Mouse (Mus musculus) heart, embryonic 11.5 days (tissue): ENCODE data around the gene Angptl1. TPM values are rescaled to one million over a fixed set of nuclear protein-coding genes. Genes with fewer than 3 reads are reported as not detected.

Source experiments
- ATAC-seq: fragments of 200-750 bp; cut with Nextera tagmentation; replicated peaks from 2 replicates; pipeline ENCODE4 v1.8.0; 2017; ENCODE audit warnings: moderate library complexity; ENCODE audit not compliant: insufficient number of reproducible peaks, low FRiP score, low TSS enrichment
- H3K27ac ChIP-seq: fragments of 300-500 bp; sonication (generic); 2 replicates; pipeline ENCODE4 v1.5.1; 2014; ENCODE audit warnings: mild to moderate bottlenecking, low read depth, low read length
- H3K27me3 ChIP-seq: fragments of 300-500 bp; sonication (generic); 2 replicates; pipeline ENCODE4 v1.6.1; 2014; ENCODE audit warnings: mild to moderate bottlenecking, low read length, mixed read lengths; ENCODE audit not compliant: control insufficient read depth, insufficient read depth
- H3K36me3 ChIP-seq: fragments of 300-500 bp; sonication (generic); 2 replicates; pipeline ENCODE4 v1.6.1; 2014; ENCODE audit warnings: mild to moderate bottlenecking, low read length, moderate library complexity, mixed read lengths; ENCODE audit not compliant: control insufficient read depth, insufficient read depth
- H3K4me1 ChIP-seq: fragments of 300-500 bp; sonication (generic); 2 replicates; pipeline ENCODE4 v1.6.1; 2014; ENCODE audit warnings: low read length; ENCODE audit not compliant: control insufficient read depth, insufficient read depth
- H3K4me2 ChIP-seq: fragments of 300-500 bp; sonication (generic); 2 replicates; pipeline ENCODE4 v1.6.1; 2014; ENCODE audit warnings: mild to moderate bottlenecking, moderate library complexity
- H3K4me3 ChIP-seq: fragments of 300-500 bp; sonication (generic); 2 replicates; pipeline ENCODE4 v1.5.1; 2014; ENCODE audit warnings: low read depth, low read length
- H3K9ac ChIP-seq: fragments of 300-500 bp; sonication (generic); 2 replicates; pipeline ENCODE4 v1.6.1; 2014; ENCODE audit warnings: mild to moderate bottlenecking, low read depth, low read length, moderate library complexity
- H3K9me3 ChIP-seq: fragments of 300-500 bp; sonication (generic); replicated peaks from 2 replicates; pipeline ENCODE4 v1.6.1; 2016; ENCODE audit warnings: low read length; ENCODE audit not compliant: control insufficient read depth
- WGBS: fragments of 180-500 bp; shearing (Covaris S2); extraction: QIAGEN DNeasy Blood & Tissue Kit; methylation state at CpG from one replicate; pipeline ENCODE4 v1.1.7; 2014; ENCODE audit not compliant: insufficient replicate concordance; 5-methylcytosine and 5-hydroxymethylcytosine counted together
- polyA plus RNA-seq: library from polyadenylated mRNA; unstranded; fragments of >200 nt; fragmentation: Nextera tagmentation; extraction: Ambion mirVana; gene quantifications from 2 replicates; pipeline ENCODE4 v1.2.1, GENCODE M21; 2014

Gene Angptl1
- polyA plus RNA-seq: 2.6 and 3.0 TPM in 2 replicates

DNA sequence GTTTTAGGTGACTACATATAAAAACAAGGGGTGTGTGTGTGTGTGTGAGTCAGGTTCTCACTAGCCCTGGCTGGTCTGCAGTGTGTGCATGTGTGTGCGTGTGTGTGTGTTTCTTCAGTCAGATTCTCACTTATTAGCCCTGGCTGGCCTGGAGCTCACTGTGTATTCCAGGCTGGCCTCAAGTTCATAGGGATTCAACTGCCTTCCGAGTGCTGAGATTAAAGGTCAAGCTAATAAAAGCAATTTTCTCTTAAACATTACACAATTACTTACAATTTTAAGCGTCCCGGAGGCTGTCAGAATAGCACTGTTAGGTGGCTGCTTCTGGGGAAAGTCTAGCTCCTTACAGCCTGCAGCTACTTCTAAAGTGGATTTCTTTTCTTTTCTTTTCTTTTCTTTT lies at the start of gene Angptl1:
Gene Angptl1, plus strand, starts transcription at position 386 of the 400 bp plus-strand sequence.
- H3K27me3 ChIP-seq: no peaks in the 10 kb centered on the region
- H3K9me3 ChIP-seq: no peaks in the 10 kb centered on the region
- 60% methylated on average over 4 of the region's 4 CpGs for WGBS
- peak within 1 kb of the TSS; percentile 44 for H3K4me2 ChIP-seq
- H3K9ac ChIP-seq: no peak within 1 kb of the TSS
- H3K27ac ChIP-seq: peak within 1 kb of the TSS; percentile 30; the same call in 1 of the 2 replicates
- no peak within 1 kb of the TSS for H3K4me3 ChIP-seq
- no peak for ATAC-seq
- peaks cover 12% of the 10 kb centered on the region; the same call in 1 of the 2 replicates for H3K4me1 ChIP-seq
- H3K36me3 ChIP-seq: no peaks in the 10 kb centered on the region

DNA sequence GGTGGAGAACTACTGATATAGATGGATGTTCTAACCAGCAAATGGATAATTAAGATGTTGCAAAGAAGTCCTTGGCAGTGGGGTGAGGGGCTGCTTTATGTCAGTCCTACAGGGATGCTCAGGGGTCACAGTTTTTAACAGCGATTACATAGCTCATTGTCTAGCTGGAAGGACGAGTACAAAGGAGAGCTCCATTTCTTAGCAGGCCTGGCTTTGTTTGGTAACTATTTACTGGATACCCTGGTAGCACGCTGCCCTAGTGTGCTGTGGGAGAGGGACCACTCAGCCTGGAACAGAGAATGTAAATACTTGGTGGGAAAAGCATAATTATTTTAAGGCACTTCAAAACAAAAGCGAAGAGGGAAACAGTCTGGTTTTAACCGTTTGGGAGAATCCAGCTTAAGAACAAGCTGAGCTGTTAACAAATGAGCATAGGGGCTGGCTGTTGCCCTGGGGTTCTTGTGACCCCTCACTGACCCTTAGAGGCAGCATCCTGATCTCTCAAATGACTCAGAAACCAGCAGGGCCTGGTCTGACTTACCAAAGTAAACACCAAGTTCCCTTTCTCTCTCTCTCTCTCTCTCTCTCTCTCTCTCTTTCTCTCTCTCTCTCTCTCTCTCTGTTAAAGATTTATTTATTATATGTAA lies 48.4 kb upstream of the Angptl1 start:
- H3K27me3 ChIP-seq: no peaks in the 10 kb centered on the region
- 45% methylated on average over 5 of the region's 5 CpGs for WGBS
- H3K9me3 ChIP-seq: no peaks in the 10 kb centered on the region
- H3K4me3 ChIP-seq: no peak overlapping the region
- H3K27ac ChIP-seq: no peak overlapping the region
- no peak overlapping the region for H3K4me2 ChIP-seq
- H3K9ac ChIP-seq: no peak overlapping the region
- no peak for ATAC-seq
- H3K4me1 ChIP-seq: peaks cover 5% of the 10 kb centered on the region
- no peaks in the 10 kb centered on the region for H3K36me3 ChIP-seq

DNA sequence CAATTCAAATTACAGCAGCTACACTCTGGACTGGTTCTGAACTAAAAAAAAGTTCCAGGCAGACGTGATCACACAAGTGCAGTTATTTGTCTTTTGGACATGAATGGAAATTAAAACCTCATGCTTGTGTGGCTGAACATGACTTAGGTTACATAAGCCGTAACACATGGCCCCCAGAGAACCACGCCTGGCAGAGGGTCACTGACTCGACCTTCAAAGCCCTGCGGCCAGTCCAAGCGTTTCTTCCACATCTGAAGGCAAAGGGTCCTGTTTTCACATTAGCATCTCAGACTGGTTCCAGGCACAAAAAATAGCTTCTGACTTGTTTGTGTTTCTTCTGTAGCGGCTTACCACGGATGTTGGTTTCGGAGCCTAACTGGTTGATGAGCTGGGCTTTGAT lies 42.1 kb upstream of the Angptl1 start:
- H3K4me2 ChIP-seq: no peak overlapping the region
- 65% methylated on average over 9 of the region's 9 CpGs for WGBS
- H3K36me3 ChIP-seq: no peaks in the 10 kb centered on the region
- H3K27me3 ChIP-seq: no peaks in the 10 kb centered on the region
- no peak overlapping the region for H3K27ac ChIP-seq
- H3K9ac ChIP-seq: no peak overlapping the region
- no peaks in the 10 kb centered on the region; the same call in 1 of the 2 replicates for H3K4me1 ChIP-seq
- ATAC-seq: no peak
- no peaks in the 10 kb centered on the region for H3K9me3 ChIP-seq
- no peak overlapping the region for H3K4me3 ChIP-seq

DNA sequence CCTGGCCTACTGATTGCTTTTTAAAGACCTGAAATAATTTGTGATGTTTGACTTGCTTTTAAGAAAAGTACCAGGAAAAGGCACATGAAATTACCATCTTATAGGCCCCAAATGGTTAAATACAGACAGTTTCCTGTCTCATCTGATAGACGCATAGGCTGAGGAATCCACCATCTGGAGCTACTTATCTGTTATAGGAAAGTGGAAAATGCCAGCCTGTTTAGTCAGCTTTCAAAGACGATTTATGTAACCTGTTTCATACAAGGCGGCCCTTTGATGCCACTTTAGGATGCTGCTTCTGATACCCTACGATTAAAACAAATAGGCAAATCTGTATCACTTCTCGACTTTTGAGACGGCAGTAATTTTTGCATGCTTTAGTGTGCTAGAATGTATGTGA lies 37.1 kb upstream of the Angptl1 start:
- WGBS: 61% methylated on average over 6 of the region's 6 CpGs
- no peaks in the 10 kb centered on the region; the same call in 1 of the 2 replicates for H3K4me1 ChIP-seq
- no peak overlapping the region for H3K27ac ChIP-seq
- no peak overlapping the region for H3K4me2 ChIP-seq
- no peaks in the 10 kb centered on the region for H3K9me3 ChIP-seq
- no peak overlapping the region for H3K4me3 ChIP-seq
- no peak overlapping the region for H3K9ac ChIP-seq
- ATAC-seq: no peak
- H3K27me3 ChIP-seq: no peaks in the 10 kb centered on the region
- H3K36me3 ChIP-seq: no peaks in the 10 kb centered on the region

DNA sequence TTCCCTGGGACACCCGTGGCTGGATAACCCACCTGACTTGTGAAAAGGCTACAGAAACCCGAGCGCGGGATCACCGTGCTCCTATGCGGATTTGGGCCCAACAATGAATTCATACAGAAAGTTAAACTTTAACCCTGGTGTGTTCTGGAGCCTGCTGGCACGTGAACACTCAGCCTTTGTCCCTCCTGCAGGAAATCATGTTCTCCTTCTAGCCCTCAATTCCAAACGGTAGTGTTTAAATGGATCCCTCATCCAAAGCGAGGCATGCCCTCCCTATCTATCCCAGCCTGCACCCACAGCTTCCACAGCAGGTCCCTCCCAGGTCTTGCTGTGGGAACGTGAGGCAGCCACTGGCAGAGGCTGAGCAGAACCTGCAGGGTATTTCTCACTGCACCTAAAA lies 30.0 kb upstream of the Angptl1 start:
- H3K9me3 ChIP-seq: no peaks in the 10 kb centered on the region
- WGBS: 79% methylated on average over 10 of the region's 10 CpGs
- no peaks in the 10 kb centered on the region for H3K36me3 ChIP-seq
- H3K9ac ChIP-seq: no peak overlapping the region
- no peak overlapping the region for H3K4me3 ChIP-seq
- H3K27ac ChIP-seq: no peak overlapping the region
- no peak for ATAC-seq
- peaks cover 4% of the 10 kb centered on the region for H3K4me1 ChIP-seq
- H3K27me3 ChIP-seq: no peaks in the 10 kb centered on the region
- H3K4me2 ChIP-seq: no peak overlapping the region

DNA sequence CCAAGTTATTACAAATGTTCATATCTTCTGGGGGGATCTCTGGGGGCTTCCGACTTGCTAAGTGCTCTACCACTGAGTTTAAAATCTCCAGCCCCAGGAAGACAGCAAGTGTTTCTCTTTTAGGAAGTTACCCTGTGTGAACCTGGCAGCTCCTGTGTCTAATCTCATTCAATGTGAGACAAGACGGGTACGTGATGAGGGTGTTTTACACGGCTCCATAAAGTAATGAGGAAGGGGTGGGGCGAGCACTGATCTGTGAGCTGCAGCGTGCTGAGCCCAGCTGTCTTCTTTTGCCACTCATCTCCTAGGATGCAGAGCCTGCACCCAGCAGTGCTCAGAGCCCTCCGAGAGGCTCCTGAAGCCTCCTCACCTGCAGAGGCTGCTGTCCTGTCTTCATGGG lies 26.4 kb upstream of the Angptl1 start:
- 61% methylated on average over 7 of the region's 7 CpGs for whole genome bisulfite sequencing
- Histone ChIP-seq H3K9ac (no peak overlapping the region), H3K27ac (no peak overlapping the region), H3K4me3 (no peak overlapping the region), H3K9me3 (no peaks in the 10 kb centered on the region), H3K27me3 (no peaks in the 10 kb centered on the region), H3K4me1 (peaks cover 9% of the 10 kb centered on the region), H3K36me3 (no peaks in the 10 kb centered on the region), H3K4me2 (no peak overlapping the region)
- ATAC-seq: no peak

DNA sequence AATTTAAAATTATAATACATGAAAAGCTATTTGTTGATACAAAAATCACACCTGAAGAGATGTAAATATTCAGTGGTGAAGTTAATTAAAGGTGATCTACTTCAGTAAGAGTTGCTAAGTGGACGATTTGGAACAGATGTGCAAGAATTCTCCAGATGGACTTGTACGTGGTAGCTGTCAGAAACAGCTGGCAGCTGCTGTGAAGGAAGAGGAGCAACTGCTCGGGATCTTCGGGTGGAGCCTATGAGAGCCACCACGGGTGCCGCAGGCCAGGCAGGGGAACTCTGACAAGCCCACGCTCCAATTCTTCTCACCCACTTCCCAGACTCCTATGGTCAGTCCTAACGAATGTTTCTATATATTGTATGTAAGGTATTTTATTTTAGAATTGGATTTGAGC lies 25.6 kb upstream of the Angptl1 start:
- Histone ChIP-seq H3K27ac (no peak overlapping the region), H3K36me3 (peaks cover 5% of the 10 kb centered on the region), H3K4me3 (no peak overlapping the region), H3K9ac (no peak overlapping the region), H3K27me3 (no peaks in the 10 kb centered on the region), H3K9me3 (no peaks in the 10 kb centered on the region), H3K4me2 (no peak overlapping the region), H3K4me1 (peaks cover 9% of the 10 kb centered on the region)
- 55% methylated on average over 8 of the region's 8 CpGs for WGBS
- no peak for ATAC-seq

DNA sequence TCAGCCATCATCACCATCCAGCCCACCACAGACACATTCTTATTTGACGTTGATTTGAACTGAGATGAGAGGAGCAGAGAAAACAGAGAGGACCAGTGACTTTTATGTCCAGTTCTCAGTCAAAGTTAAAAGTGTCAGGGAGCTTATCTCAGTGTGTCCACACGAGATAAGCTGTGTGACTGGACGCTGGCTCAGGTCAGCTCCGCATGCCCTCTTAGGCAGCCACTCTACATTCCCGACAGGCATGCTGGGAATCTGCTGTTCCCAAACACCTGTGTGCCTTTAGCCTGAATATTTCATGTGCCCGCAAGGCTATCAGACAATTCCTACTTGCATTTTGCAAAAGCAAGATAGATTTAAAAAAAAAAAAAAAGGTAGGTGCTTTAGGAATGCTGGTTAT lies 24.9 kb upstream of the Angptl1 start:
- Histone ChIP-seq H3K4me2 (peak overlapping the region; percentile 41; the same call in 1 of the 2 replicates), H3K27me3 (no peaks in the 10 kb centered on the region), H3K9me3 (no peaks in the 10 kb centered on the region), H3K27ac (no peak overlapping the region), H3K36me3 (peaks cover 8% of the 10 kb centered on the region), H3K9ac (0 out of 2 replicates have a peak overlapping the region, but pooled peaks have one; percentile 3), H3K4me3 (no peak overlapping the region), H3K4me1 (peaks cover 9% of the 10 kb centered on the region)
- ATAC-seq: no peak
- 13% methylated on average over 6 of the region's 6 CpGs for WGBS

DNA sequence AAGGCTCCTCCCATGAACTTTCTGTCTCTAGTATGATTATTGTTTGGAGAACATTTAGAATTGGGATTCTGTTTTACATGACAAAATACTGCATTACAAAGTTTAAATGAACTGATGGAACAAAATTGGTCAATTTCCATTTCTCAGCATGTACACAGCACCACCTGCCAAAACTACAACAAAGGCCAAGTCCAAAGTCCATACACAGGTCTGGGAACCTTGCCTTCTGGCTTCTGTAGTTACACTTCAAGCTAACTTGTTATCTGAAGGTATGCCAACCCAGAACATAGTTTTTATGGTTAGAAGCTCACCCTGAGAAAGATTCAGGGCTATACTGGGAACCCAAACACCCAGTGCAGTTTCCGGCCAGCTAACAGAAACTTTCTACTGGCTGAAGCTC lies 19.1 kb upstream of the Angptl1 start:
- Histone ChIP-seq H3K27ac (no peak overlapping the region), H3K9ac (no peak overlapping the region), H3K4me2 (no peak overlapping the region), H3K27me3 (no peaks in the 10 kb centered on the region), H3K9me3 (no peaks in the 10 kb centered on the region), H3K4me1 (no peaks in the 10 kb centered on the region), H3K4me3 (no peak overlapping the region), H3K36me3 (peaks cover 8% of the 10 kb centered on the region)
- 88% methylated on average over 1 of the region's 1 CpGs for WGBS
- no peak for ATAC-seq
